ENCODE assay signal across 8 mouse cellular contexts in genomic region chr7:129648938-129649337, GRCm38 (mm10). TPM values are rescaled to one million over a fixed set of nuclear protein-coding genes. Genes with fewer than 3 reads are reported as not detected.
DNase-seq lines count a peak whose midpoint lies in the region; ATAC-seq and TF ChIP-seq lines count a peak whose summit lies in the region.

No protein-coding gene starts in this region.

- no peak for TF ChIP-seq POLR2A in small intestine, adult 2 months (IDR thresholded peaks at IDR 0.05; ENCODE audit: low read depth, low read length)

- TF ChIP-seq CTCF in Patski (IDR thresholded peaks at IDR 0.05): peak; percentile 88
- TF ChIP-seq CTCF in forebrain, postnatal 0 days (IDR thresholded peaks at IDR 0.05; ENCODE audit: low read depth): peak; percentile 97
- TF ChIP-seq CTCF in small intestine, adult 2 months (IDR thresholded peaks at IDR 0.05; ENCODE audit: extremely low read depth, insufficient read length, insufficient replicate concordance, low read depth, low read length): peak; percentile 80; the same call in 1 of the 2 replicates

- in situ Hi-C loops in Patski (cut with MboI; ENCODE audit: low pct_unique_long_range_greater_than_20kb): loop anchor here (10.0 kb wide), 1 partner anchor 1116 kb away; no protein-coding TSS in a partner anchor

- POLR2A ChIA-PET in Patski (lab: Charles Lee): interaction anchor here (0.5 to 0.6 kb wide), 2 partner anchors 496 to 884 kb away, joined by 3 to 4 read pairs; no protein-coding TSS in a partner anchor

- no peak overlapping the region for H3K9ac ChIP-seq in forebrain, postnatal 0 days

- H3K4me2 ChIP-seq in forebrain, postnatal 0 days (ENCODE audit: low read depth): no peak overlapping the region

- peaks cover 2% of the 10 kb centered on the region; the same call in 1 of the 2 replicates for H3K4me1 ChIP-seq in forebrain, postnatal 0 days (ENCODE audit: insufficient read depth)
- H3K4me1 ChIP-seq in small intestine, adult 2 months (ENCODE audit: control insufficient read depth, insufficient read depth, insufficient read length, low read length): no peaks in the 10 kb centered on the region; the same call in 1 of the 2 replicates

- H3K9me3 ChIP-seq in forebrain, postnatal 0 days (ENCODE audit: low read length): no peaks in the 10 kb centered on the region

- DNase-seq in Patski (ENCODE audit: low read depth, low spot score): peak; percentile 63
- peak; percentile 50 for DNase-seq in cerebellum, adult 11-12 months
- peak; percentile 94 for DNase-seq in forebrain, postnatal 0 days
- DNase-seq in left cerebral cortex, adult 9 months (ENCODE audit: low spot score in 2 of 2): peak; percentile 42 to 93
- DNase-seq in mesoderm, embryonic 11.5 days (ENCODE audit: low read depth, low spot score): peak; percentile 93

- CTCF ChIA-PET in Patski (lab: Charles Lee): interaction anchor here (0.6 to 1.4 kb wide), 9 partner anchors 14 to 1113 kb away, joined by 3 to 4 read pairs (median 3); no protein-coding TSS in a partner anchor

- H3K36me3 ChIP-seq in forebrain, postnatal 0 days (ENCODE audit: insufficient read depth): no peaks in the 10 kb centered on the region
- H3K36me3 ChIP-seq in small intestine, adult 2 months (ENCODE audit: control insufficient read depth, insufficient read depth, low read length): no peaks in the 10 kb centered on the region

- WGBS in forebrain, postnatal 0 days: 7% methylated on average over 6 of the region's 6 CpGs
- 3% methylated on average over 6 of the region's 6 CpGs for WGBS in small intestine, adult 2 months

- no peak overlapping the region for H3K4me3 ChIP-seq in forebrain, postnatal 0 days (ENCODE audit: low read depth, low read length)
- H3K4me3 ChIP-seq in small intestine, adult 2 months (ENCODE audit: low read depth, low read length): no peak overlapping the region

- no peak overlapping the region for H3K27ac ChIP-seq in forebrain, postnatal 0 days (ENCODE audit: low read depth, low read length)
- H3K27ac ChIP-seq in small intestine, adult 2 months (ENCODE audit: insufficient read depth, low read depth, low read length): no peak overlapping the region

- ATAC-seq in Patski: peak; percentile 68
- ATAC-seq in forebrain, postnatal 0 days: peak; percentile 69
- peak; percentile 41 for ATAC-seq in inflammation-experienced regulatory T-cells, adult 6 months
- no peak for ATAC-seq in erythroid progenitor cell, adult 5-6 weeks (replicated peaks; ENCODE audit: low FRiP score, poor library complexity, severe bottlenecking)

- no peaks in the 10 kb centered on the region for H3K27me3 ChIP-seq in Patski
- no peaks in the 10 kb centered on the region for H3K27me3 ChIP-seq in forebrain, postnatal 0 days (ENCODE audit: insufficient read depth, low read length)
- H3K27me3 ChIP-seq in small intestine, adult 2 months (ENCODE audit: control insufficient read depth, insufficient read depth, low read length): no peaks in the 10 kb centered on the region

RNA-seq across cellular contexts. Expression of gene Wdr11, which starts 57.3 kb away (rescaled TPM):
- 51.3 TPM for polyA plus RNA-seq in Patski (2021)
- 35.2 and 42.6 TPM in 2 replicates for total RNA-seq in forebrain, postnatal 0 days (2014; rRNA removed)
- 21.8 and 29.5 TPM in 2 replicates for polyA plus RNA-seq in forebrain, postnatal 0 days (2015; fragmentation: Nextera tagmentation; extraction: Ambion mirVana)
- polyA plus RNA-seq in inflammation-experienced regulatory T-cells, adult 6 months (2017; shearing (Covaris generic)): 10 to 100 TPM; 19.2 to 29.0 (median 22.5) TPM
- 8.7 and 17.2 TPM in 2 replicates for polyA plus RNA-seq in small intestine, adult 2 months (2012; rRNA removed)
- total RNA-seq in erythroid progenitor cell, adult 5-6 weeks (2015; ENCODE audit: low replicate concordance): 2.5 and 11.5 TPM in 2 replicates
- total RNA-seq in erythroid progenitor cell, adult 5-6 weeks (2017; ENCODE audit: low replicate concordance): 1.9 and 10.5 TPM in 2 replicates
